Mouse (Mus musculus) brown adipose tissue, adult 24 weeks (tissue): Measurements from ENCODE around the gene Gm28053. TPM values are rescaled to one million over a fixed set of nuclear protein-coding genes. Genes with fewer than 3 reads are reported as not detected.
A peak's percentile ranks its signal among the peaks of the same experiment; 100 is the strongest.

Source experiments
- H3K27ac ChIP-seq: fragments of 200-500 bp; replicated peaks from 2 replicates; pipeline ENCODE4 v1.5.1; 2012; ENCODE audit warnings: low read depth, mild to moderate bottlenecking, low read length
- H3K4me1 ChIP-seq: fragments of 200-500 bp; 2 replicates; pipeline ENCODE4 v1.6.1; 2012; ENCODE audit warnings: low read length, mixed read lengths; ENCODE audit not compliant: control insufficient read depth, insufficient read depth, insufficient read length
- H3K4me3 ChIP-seq: fragments of 200-500 bp; 2 replicates; pipeline ENCODE4 v1.5.1; 2012; ENCODE audit warnings: low read depth, mild to moderate bottlenecking, low read length, moderate library complexity; ENCODE audit not compliant: insufficient read depth
- polyA plus RNA-seq: library from polyadenylated mRNA; stranded (reverse); fragments of >200 nt; gene quantifications from 2 replicates; pipeline ENCODE4 v1.2.4, GENCODE M21; 2012; ENCODE audit not compliant: missing spikeins, insufficient read depth, insufficient read length

Gene Gm28053
- polyA plus RNA-seq, 1 experiment, result not detected

GRCm38 (mm10) chr6:48742422-48743351 lies 24.3 kb downstream of the Gm28053 start:
- Histone ChIP-seq H3K4me3 (no peak overlapping the region), H3K27ac (0 out of 2 replicates have a peak overlapping the region, but pooled peaks have one; percentile 7), H3K4me1 (peaks cover 12% of the 10 kb centered on the region)

- Histone ChIP-seq H3K27ac (peak overlapping the region; percentile 96), H3K4me3 (peak overlapping the region; percentile 64), H3K4me1 (peaks cover 12% of the 10 kb centered on the region)
Observed at GRCm38 (mm10) chr6:48745490-48745889, 27.1 kb downstream of the Gm28053 start.

GRCm38 (mm10) chr6:48745959-48746889 lies 27.8 kb downstream of the Gm28053 start, which contains the start of gene Gimap5:
Gene Gimap5, plus strand, starts transcription at chr6:48746197.
- Histone ChIP-seq H3K27ac (peak within 1 kb of the TSS; percentile 96), H3K4me3 (peak within 1 kb of the TSS; percentile 64), H3K4me1 (peaks cover 12% of the 10 kb centered on the region)

- peak overlapping the region; percentile 96 for H3K27ac ChIP-seq
- H3K4me1 ChIP-seq, result peaks cover 8% of the 10 kb centered on the region
- peak overlapping the region; percentile 64 for H3K4me3 ChIP-seq
Observed at GRCm38 (mm10) chr6:48747091-48747966, 28.9 kb downstream of the Gm28053 start.

DNA sequence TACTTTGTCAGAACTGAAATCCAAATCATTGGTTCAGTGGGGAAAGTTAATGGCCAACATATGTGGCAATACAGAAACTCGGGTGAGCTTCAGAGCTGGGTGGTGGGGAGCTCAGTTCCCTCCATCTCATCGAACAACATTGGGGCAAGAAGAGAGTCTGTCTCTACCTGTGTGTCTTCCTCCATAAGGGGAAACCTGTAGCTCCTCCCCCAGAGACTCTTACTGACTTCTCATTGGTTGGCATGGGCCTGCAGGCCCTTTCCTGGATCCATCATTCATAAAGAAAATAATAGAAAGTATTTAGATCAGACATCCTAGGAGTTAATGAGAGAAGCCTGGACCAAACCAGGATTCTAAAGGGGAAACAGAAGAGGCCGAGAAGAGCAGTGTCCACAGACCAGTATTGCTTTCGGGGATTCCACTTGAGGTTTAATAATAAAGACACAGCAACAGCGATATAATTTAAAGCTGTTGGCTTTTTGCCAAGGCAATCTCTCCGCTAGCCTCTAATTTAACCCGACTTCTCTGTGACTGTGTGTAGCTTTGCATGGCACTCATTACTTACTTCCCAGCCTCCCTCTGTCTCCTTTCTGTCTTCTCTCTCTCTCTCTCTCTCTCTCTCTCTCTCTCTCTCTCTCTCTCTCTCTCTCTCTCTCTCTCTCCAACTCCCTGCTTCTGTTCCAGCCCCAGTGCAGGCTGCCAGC lies 45.3 kb downstream of the Gm28053 start:
- no peaks in the 10 kb centered on the region for H3K4me1 ChIP-seq
- no peak overlapping the region for H3K4me3 ChIP-seq
- H3K27ac ChIP-seq, result no peak overlapping the region

DNA sequence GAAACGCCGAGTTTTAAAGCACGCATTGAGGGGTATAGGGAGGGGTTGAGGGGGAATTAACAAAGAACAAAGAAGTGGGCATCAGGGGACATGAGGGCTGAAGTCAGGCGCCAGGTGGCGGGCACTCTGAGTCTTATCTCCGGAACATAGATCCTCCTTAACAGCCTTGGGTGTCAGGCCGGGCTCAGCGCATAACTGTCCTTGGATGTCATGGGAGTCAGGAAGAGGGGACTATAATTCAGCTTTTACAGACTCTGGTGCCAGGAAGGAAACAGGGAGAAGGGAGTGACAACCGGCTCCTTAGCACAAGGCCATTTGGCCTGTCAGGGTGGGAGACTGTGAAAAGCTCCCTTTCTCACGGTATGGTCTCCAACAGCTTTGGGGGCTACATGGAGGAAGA lies 46.1 kb downstream of the Gm28053 start:
- Histone ChIP-seq H3K4me1 (no peaks in the 10 kb centered on the region), H3K4me3 (no peak overlapping the region), H3K27ac (no peak overlapping the region)

GRCm38 (mm10) chr6:48768178-48768869 lies 49.9 kb downstream of the Gm28053 start:
- H3K4me1 ChIP-seq, result no peaks in the 10 kb centered on the region
- H3K4me3 ChIP-seq, result no peak overlapping the region
- H3K27ac ChIP-seq, result no peak overlapping the region

- Histone ChIP-seq H3K4me3 (no peak overlapping the region), H3K4me1 (no peaks in the 10 kb centered on the region), H3K27ac (no peak overlapping the region)
Observed at GRCm38 (mm10) chr6:48768933-48769332, 50.5 kb downstream of the Gm28053 start.

DNA sequence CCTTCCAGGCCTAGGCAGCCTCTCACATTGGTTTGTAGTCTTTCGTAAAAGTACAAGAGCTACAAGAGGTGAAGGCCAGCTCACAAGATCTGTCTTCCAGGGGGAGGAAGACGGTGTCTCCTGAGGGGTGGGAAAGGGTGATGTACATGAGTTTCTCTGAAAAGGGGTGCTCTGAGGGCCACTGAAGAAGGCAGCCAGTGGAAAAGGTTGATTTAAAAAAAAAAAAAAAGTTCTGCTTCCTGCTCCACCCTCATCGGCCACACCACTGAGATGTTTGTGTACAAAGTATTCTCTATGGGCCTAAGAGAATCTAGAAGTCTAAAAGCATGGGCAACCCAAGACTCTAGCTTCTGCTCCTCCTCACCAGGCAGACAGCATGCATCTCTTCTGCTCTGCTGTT lies 52.3 kb downstream of the Gm28053 start, which contains the start of gene Gimap3:
Gene Gimap3, minus strand, starts transcription at position 156 of the 400 bp plus-strand sequence.
- Histone ChIP-seq H3K27ac (no peak within 1 kb of the TSS), H3K4me3 (no peak within 1 kb of the TSS), H3K4me1 (no peaks in the 10 kb centered on the region)

GRCm38 (mm10) chr6:48772030-48772429 lies 53.6 kb downstream of the Gm28053 start:
- Histone ChIP-seq H3K4me1 (no peaks in the 10 kb centered on the region), H3K27ac (no peak overlapping the region), H3K4me3 (no peak overlapping the region)

- Histone ChIP-seq H3K4me3 (no peak overlapping the region), H3K4me1 (no peaks in the 10 kb centered on the region), H3K27ac (no peak overlapping the region)
Observed at GRCm38 (mm10) chr6:48784406-48784805, 66.0 kb downstream of the Gm28053 start.

- Histone ChIP-seq H3K4me1 (no peaks in the 10 kb centered on the region), H3K4me3 (no peak overlapping the region), H3K27ac (no peak overlapping the region)
Observed at GRCm38 (mm10) chr6:48785189-48785588, 66.8 kb downstream of the Gm28053 start.

DNA sequence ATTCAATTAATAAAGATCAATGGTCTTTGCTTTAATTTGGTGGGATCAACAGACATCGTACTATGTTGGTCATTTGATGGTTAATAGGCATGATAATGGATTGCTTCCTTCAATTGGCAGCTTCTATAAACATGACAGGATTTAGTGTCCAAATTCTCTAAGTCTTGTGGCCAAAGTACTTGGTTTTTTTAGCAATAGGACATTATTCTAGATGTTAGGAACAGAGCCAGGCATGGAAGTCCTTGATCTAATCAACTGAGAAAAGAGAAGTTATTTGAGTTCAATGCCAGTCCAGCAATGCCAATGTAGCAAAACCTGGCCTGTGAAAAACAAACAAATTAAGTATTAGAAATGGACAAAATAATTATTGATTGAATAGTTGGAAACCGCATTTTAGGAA lies 67.2 kb downstream of the Gm28053 start:
- Histone ChIP-seq H3K4me3 (no peak overlapping the region), H3K27ac (no peak overlapping the region), H3K4me1 (no peaks in the 10 kb centered on the region)
